Mouse (Mus musculus): ENCODE measurements around the gene Map3k21. TPM values are rescaled to one million over a fixed set of nuclear protein-coding genes. Genes with fewer than 3 reads are reported as not detected.

Map3k21 gene
- total RNA-seq, 2 experiments from 2014 or later: 1.9 to 2.9 TPM

DNA sequence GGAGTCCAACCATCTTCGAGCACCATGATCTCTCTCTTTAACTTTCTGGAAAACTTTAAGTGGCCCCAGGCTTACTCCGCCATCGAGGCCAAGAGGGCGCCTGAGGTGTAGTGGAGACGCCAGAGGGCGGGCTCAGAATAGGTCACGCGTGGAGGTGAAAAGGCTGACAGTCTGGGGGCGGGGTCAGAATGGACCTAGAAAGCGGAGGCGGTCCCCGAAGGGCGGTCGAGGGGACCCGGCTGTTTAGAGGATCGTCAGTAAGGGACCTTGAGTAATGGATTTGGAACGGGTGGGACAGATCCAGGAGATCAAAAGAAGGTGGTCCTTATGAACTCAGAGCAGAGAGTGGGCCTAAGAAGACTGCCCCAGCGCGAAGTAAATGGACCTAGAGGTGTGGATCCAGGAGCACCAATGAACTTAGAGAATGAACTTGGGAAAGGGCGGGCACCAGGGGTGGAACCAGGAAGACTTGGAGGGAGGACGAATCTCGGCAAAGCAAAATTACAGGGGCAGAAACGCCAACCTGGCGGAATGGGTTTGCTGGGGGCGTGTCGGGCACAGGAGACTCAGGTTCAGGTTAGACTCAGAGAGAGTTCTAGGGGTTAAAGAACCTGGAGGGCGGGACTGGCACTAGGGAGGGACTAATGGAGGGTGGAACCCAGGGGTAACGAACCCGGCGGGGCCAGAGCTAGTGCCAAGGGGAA, 437 bp upstream of the Map3k21 start:
- intact Hi-C loops (cut with DNase I): no loop called here
- no peak for DNase-seq (ENCODE audit: low spot score in 2 of 2)

DNA sequence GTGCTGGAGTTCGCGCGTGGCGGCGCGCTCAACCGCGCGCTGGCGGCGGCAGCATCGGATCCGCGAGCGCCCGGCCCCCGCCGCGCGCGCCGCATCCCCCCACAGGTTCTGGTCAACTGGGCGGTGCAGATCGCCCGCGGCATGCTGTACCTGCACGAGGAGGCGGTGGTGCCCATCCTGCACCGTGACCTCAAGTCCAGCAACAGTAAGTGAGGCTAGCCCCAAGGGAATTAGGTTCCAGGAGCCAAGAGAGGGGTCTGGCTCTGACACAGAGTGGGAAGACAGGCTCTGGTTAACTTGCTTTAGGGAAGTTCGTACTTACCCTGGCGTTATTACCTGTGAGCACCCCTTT, 955 bp downstream of the Map3k21 start:
- DNase-seq (ENCODE audit: low spot score in 2 of 2): no peak
- intact Hi-C loops (cut with DNase I): no loop called here

DNA sequence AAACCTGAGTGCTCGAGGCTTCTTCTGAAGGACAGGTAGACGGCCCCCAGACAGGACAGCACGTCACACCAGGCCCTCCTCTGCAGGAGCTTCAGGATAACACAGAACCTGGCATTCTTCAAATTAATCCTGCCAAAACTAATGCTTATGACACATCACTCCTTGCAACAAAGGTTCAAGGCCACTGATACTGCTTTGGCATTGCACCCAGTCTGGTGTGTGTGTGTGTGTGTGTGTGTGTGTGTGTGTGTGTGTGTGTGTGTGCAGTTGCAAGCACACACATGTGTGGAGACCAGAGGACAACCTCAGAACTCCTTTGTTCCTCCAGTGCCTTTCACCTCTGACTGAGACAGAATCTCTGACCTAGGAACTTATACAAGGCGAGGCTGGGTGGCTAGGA, 3.0 kb downstream of the Map3k21 start:
- DNase-seq (ENCODE audit: low spot score in 2 of 2): no peak
- intact Hi-C loops (cut with DNase I): no loop called here

DNA sequence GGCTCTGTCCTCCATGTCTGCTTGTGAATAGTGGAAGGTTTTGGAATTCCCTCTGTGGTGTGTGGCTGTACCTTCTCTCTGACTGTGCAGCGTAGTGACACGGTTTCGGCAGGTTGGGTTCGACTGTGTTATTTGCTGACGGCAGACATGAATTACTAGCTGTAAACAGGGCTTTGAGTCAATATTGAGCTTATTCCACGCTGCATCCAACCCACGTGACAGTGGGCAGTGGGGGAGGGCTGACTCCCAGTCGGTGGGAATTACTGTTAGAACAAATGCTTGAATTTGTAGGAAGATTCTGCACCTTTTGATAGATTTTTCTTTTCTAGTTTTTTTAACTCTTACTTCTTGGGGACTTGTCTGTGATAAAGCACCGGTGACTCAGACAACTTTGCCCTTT, 4.1 kb downstream of the Map3k21 start:
- DNase-seq (ENCODE audit: low spot score in 2 of 2): no peak
- intact Hi-C loops (cut with DNase I): loop anchor here (1.0 kb wide), 1 partner anchor 17 kb away; no protein-coding TSS in a partner anchor

DNA sequence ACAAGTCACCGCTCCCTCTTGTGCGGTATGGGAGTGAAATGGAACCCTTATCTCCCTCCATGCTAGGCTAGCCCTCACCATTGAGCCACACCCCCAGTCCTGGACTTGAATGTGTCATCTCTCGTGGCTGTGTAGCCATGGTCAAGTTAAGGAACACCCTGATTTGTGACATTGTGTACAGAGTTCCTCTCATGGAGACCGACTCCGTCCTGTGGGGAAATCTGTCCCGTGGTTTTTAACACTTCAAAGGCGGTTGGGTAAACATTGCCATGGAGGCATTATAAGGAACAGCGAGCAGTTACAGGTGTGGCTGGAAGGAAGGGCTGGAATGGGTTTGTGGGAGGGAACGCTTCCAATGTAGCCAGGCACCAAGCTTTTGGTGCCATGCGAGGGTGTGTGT, 6.8 kb downstream of the Map3k21 start:
- DNase-seq (ENCODE audit: low spot score in 2 of 2): no peak
- intact Hi-C loops (cut with DNase I): no loop called here

DNA sequence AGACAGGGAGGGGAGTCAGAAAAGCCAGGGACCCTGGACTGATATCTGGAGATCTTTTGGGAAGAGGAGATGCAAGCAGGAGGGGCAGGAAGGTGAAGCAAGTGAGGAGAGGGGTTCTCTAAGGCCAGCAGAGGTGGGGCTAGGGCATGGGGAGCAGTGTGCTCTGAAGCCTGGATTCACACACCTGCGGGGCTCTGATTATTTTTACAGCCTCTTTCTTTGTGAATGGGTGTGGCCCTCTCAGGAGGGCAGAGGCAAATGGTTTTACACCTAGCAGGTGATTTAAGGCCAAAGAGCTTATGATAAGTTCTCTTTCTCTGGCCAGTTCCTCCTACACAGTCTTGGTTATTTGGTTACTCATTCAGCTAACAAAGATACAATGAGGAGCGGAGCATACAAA, 8.5 kb downstream of the Map3k21 start:
- intact Hi-C loops (cut with DNase I): no loop called here

DNA sequence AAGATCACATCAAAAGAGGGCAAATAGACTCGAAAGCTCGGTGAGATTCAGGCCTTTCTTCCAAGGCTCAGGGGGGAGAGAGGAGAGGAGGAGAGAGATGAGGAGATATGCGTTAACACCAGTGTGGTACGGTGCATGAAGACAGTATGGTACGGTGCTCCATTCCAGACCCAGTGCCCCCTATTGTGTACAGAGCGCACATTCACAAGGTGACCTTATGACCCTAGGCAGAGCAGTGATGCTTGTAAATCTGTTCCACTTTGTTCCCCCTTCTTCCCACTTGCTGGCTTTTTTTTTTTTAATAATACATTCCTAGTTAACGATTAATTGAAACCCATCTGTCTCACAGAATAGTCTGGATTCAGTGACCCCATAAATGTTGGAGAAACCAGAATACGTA, 9.3 kb downstream of the Map3k21 start:
- no peak for DNase-seq (ENCODE audit: low spot score in 2 of 2)
- intact Hi-C loops (cut with DNase I): no loop called here

More for the DNA sequence above, 8.5 kb downstream of the Map3k21 start:
- DNase-seq (ENCODE audit: low spot score in 2 of 2): no peak

DNA sequence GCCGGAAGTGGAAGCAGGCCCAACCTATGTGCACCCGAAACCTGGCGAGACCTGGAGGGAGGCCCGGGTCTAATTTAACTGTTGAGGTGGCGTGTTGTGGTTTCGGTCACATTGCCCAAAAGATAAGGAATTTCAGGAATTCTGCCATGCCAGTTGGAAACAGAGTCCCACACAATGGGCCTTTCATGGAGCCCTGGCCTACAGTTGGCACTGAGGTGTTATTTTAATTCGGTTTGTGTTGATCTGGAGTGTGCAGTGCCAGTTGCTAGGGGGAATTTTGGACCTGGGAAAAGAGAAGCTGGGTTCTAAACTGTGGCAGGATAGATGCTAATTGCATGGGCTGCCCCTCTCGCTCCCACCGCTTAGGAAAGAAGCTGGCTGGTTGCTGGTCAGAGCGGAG, 10.0 kb downstream of the Map3k21 start:
- no peak for DNase-seq (ENCODE audit: low spot score in 2 of 2)
- intact Hi-C loops (cut with DNase I): no loop called here

DNA sequence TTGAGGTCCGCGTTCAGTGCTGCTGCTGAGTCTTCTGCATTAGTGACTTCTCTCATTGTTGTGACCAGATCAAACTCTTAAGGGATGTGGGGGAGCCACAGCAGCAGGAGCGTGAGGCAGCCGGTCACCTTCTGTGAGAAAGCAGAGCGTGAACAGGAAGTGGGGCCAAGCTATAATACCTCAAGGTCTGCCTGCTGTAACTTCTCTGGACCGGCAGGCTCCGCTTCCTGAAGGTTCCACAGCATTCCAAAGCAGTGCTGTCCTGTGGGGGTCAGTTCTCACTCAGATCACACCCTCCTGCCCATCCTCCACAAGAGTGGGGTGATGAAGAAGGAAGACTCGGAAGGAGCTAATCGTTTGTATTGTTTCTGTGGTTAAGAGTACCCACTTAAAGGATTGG, 10.5 kb downstream of the Map3k21 start:
- no peak for DNase-seq (ENCODE audit: low spot score in 2 of 2)
- intact Hi-C loops (cut with DNase I): no loop called here

DNA sequence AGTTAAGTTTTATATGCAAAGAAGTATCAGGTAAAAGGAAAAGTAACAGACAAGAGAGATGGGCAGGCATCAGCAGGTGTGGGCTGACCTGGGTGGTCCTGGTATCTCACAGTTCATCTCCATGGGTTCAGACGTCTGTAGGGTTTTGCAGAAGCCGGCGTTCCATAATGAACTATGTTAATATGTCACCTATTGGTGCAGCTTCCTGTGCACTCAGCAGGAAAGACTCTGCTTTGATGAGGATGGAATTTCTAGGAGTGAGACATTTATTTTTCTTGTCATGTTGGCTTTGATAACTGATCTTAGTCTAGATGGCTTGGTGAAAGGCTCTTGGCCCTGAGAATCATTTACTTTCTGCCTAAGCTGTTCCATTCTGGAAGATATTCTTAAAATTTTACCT, 12.1 kb downstream of the Map3k21 start:
- DNase-seq (ENCODE audit: low spot score in 2 of 2): no peak
- intact Hi-C loops (cut with DNase I): no loop called here

DNA sequence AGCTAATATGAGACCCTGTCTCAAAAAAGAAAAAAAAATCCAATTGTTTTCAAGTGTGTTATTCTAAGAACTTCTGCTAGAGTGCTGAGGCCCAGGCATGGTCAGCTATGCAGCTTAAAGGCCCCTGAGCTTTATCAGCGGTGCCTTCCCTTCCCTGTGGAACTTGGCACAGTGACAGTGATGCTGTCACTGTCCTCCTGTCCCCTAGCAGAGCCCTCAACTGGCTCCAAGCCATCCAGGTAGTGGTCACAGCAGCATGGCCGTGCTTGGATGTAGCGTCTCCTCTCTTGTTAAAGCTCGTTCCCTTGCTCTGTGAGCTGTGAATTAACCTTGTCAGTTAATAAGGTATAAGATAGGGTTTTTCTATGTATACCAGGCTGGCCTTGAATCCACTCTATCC, 16.4 kb downstream of the Map3k21 start:
- intact Hi-C loops (cut with DNase I): no loop called here

DNA sequence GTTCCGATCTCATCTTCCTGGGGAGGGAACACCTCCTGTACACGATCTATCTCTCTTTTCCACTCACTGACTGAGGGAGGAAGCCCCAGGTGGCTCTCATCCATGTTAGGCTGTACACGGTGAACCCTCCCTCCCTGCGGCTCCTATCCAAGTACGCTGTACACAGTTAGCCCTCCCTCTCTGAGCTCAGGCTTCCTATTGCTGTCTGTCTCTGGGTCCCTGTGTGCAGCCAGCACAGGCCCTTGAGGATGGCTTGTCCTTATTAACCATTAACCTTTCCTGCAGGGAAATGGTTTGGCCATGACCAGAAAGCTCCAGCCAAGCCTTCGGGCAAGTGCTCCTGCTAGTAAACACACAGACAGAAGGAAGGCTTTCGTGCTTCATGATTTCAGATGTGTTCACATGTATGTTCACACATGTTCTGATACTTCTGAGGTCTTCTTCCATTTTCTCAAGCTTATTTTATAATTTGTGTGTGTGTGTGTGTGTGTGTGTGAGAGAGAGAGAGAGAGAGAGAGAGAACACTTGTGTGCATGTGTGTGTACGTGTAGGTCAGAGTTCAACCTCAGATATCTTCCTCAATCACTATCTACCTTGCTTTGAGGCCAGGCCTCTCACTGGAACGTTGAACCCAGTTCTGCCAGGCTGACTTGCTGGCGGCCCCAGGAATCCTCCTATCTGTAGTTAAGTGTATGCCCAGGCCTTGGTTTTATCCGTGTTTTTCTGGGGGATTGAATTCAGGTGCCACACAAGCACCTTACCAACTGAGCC, 20.2 kb downstream of the Map3k21 start:
- no peak for DNase-seq (ENCODE audit: low spot score in 2 of 2)
- intact Hi-C loops (cut with DNase I): loop anchor here (1.0 kb wide), 1 partner anchor 16 kb away; no protein-coding TSS in a partner anchor

More for the DNA sequence above, 16.4 kb downstream of the Map3k21 start:
- no peak for DNase-seq (ENCODE audit: low spot score in 2 of 2)

DNA sequence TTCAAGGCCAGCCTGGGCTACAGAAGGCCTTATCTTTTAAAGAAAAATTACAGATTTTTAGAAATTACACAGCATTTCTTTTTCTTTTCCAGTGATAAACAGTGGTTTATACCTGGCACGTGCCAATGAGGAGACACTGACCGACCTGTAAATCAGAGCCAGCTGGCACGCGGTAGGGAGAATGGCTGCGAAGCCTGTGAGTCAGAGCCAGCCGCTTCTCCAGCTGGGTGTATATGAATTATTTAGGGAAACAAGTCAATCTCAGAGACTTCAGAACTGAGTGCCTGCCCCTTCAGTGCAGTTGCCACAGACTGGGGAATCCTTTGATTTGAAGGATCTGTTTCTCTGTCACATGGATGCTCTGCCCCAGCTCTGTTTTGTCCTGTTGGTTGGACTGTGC, 21.6 kb downstream of the Map3k21 start:
- intact Hi-C loops (cut with DNase I): loop anchor here (1.0 kb wide), 1 partner anchor 18 kb away; no protein-coding TSS in a partner anchor
- no peak for DNase-seq (ENCODE audit: low spot score in 2 of 2)

DNA sequence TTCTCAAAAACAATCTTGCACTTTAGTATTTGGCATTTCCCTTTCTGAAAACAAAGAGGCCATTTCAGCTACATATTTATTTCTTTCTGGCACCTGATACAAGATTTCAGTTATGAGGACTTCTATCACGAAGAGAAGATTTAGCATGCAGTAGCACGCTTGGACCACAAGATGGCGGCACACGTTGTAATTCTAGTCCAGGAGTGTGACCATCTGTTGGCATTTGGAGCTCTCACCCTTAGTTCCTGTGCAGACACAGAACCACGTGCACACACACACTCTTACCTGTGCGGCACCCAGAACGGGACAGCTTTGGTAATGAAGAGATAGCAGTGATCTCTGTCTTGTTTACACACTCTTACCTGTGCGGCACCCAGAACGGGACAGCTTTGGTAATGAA, 25.4 kb downstream of the Map3k21 start:
- intact Hi-C loops (cut with DNase I): no loop called here
- peak; percentile 41 to 49 for DNase-seq (ENCODE audit: low spot score in 2 of 2)

DNA sequence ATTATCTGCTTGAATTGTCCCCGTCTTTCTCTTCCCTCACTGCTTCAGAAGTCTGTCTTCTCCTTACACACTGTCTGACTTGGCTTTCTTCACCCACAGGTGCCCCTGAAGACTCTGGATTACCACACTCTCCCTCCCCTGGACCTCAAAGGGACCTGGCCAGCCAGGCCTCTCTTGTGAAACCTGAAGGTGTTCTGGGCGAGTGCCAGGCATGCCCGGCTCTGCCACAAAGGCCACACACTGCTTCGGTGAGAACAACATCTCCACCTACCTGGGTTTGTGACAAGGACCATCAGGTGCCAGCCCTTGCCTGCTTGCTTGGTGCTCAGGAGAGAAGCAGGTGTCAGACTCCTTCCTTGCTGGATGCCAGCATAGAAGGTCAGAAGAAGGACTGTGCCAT, 34.3 kb downstream of the Map3k21 start:
- intact Hi-C loops (cut with DNase I): no loop called here
- DNase-seq (ENCODE audit: low spot score in 2 of 2): no peak

DNA sequence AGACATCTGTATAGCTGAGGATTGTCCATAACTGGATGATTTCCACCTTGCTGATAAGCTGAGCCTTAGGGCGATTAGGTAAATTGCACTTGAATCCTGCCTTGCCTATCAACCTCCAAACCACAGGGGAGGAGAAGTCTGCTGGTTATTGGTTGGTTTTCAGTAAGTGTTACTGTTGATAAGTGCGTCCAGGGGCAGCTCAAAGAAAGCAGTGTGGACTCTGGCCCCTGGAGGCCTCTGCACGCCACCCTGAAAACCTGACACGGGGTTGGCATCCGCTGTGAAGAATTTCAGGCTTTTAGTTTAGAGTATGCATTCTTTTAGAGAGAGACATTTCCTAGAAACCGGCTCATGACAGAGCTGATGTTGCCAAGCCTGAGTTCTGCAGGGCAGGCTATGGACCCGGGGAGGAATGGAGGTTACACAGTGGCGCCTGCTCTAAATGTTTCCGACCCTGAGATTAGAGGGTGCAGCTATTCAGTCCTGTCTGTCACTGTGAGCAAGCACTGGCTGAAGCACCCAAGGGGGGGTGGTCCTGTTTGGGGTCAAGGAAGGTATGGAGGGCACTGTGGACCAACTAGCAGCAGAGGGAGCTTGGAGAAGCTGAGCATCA, 38.6 kb downstream of the Map3k21 start:
- intact Hi-C loops (cut with DNase I): no loop called here

DNA sequence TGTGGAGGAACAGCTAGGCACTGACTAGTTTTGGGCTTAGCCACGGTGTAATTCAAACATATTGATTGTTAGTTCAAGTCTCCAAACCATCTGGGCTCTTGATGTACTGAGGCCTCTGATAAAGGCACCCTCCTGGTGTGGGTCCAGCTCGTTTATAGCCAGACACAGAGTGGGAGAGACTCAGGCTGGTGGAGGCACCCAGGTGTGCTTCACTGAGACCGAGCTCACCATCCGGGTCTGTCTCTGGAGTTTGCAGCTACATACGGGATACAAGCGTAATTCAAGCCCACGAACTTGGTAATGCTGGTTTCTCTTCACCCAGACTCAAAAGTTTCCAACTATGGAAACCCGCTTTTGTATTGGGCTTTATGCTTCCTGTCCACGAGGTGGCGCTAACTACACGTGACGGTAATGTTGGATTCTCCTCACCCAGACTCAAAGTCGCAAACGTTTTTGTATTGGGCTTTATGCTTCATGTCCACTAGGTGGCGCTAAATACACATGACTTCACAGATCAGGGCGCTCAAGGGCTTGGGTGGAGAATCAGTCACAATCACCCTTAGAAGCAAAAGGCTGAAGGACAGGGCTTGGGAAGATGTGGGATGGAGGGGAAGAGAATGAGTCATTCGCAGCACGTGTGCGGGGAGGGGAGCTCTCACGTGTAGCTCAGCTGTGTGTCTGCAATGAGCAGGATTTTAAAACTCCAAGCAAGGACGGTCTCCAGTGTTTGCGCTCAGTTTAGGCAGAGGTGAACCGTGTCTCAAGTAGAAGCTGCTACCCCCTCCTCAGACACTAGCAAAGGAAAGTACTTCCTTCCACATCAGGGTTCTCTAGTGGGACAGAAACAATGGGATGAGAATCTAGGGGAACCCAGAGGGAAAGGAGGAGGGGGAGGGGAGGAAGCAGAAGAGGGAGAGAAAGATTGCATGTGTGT, 40.0 kb downstream of the Map3k21 start:
- intact Hi-C loops (cut with DNase I): loop anchor here (5.0 to 10.0 kb wide), 3 partner anchors 265 to 527 kb away; partner anchors contain the start of gene Tarbp1
- DNase-seq (ENCODE audit: low spot score in 2 of 2): peak; percentile 77 to 87

More for the DNA sequence above, 38.6 kb downstream of the Map3k21 start:
- no peak for DNase-seq (ENCODE audit: low spot score in 2 of 2)

DNA sequence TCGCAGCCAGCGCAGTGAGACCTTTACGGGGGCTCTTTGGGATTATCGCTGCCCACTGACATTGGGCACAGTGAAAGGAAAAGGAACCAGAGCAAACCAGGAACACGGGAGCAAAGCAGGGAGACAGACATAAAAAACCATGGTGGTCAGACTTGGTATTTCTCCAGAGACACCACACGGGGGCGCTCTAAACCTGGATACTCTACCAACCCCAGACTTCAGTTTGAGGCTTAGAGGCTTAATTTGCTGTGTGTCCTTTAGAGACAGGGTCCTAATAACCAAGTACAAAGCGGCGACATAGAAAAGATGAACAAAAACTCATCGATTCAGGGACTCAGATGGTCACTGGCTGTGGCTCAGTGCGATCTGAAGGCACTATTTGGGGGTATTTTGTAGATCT, 45.4 kb downstream of the Map3k21 start:
- intact Hi-C loops (cut with DNase I): loop anchor here (10.0 kb wide), 1 partner anchor 259 kb away; no protein-coding TSS in a partner anchor
- DNase-seq (ENCODE audit: low spot score in 2 of 2): peak; percentile 38 to 52

DNA sequence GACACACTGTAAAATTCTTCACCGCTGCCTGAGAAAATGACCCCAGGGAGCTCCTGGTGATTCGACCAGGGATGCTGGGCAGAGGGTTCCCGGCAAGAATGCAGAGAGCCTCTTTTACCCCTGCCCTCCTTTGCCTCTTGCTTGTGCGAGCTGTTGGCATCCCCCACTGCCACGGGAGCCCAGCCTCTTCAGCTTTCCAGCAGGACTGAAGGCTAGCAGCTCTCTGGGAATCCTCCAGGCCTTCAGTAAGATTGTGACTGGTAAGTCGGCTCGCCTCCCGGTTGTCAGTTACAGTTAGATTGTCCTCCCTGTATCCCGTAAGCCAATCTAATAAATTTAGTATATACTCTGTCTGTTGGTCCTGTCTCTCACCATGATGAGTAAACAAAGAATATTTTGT, 46.5 kb downstream of the Map3k21 start:
- DNase-seq (ENCODE audit: low spot score in 2 of 2): no peak
- intact Hi-C loops (cut with DNase I): loop anchor here (10.0 kb wide), 1 partner anchor 258 kb away; no protein-coding TSS in a partner anchor

Measured in left cerebral cortex, postnatal 36 days (tissue).